Mouse (Mus musculus) embryo, embryonic 10.5 days (tissue): ENCODE measurements around the gene Rplp1.
A peak's percentile ranks its signal among the peaks of the same experiment; 100 is the strongest.

Experiments
- DNase-seq: peaks from one replicate; pipeline ENCODE4 v3.0.0-alpha.2; 2015; ENCODE audit warnings: low spot score

Gene Rplp1

DNA sequence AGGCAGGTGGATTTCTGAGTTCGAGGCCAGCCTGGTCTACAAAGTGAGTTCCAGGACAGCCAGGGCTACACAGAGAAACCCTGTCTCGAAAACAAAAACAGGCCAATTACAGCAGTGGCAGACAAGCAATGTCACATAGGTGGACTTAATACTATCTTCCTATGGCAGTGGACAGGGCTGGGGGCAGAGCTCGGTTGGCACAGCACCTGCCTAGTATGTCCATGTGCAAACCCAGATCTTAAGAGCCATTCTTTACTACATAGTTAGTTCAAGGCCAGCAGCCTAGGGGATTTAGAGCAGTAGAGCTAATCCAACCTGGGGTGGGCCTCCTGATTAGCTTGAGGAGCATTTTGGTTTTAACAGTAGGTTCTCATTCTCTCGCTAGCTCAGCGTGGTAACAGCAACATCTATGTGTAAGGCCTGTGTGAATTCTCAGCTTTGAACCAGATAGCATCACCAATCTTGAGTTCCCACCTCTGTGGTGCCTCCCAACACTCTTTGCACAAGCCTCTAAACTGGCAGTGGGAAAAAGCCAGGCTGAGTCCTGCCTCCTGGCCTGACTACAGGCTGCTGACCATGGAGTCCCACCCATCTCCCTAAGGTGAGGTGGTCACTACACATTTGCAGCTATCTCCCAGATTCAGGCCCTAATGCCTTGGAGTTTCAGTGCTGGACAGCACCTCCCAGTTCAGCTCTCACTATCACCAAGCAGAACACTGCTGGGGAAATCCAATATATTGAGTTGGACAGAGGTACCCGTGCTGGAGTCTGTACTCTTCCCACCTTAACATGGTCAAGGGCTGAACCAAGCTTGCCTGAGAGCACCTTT lies 2.8 kb downstream of the Rplp1 start:
- peak; percentile 17 for DNase-seq

DNA sequence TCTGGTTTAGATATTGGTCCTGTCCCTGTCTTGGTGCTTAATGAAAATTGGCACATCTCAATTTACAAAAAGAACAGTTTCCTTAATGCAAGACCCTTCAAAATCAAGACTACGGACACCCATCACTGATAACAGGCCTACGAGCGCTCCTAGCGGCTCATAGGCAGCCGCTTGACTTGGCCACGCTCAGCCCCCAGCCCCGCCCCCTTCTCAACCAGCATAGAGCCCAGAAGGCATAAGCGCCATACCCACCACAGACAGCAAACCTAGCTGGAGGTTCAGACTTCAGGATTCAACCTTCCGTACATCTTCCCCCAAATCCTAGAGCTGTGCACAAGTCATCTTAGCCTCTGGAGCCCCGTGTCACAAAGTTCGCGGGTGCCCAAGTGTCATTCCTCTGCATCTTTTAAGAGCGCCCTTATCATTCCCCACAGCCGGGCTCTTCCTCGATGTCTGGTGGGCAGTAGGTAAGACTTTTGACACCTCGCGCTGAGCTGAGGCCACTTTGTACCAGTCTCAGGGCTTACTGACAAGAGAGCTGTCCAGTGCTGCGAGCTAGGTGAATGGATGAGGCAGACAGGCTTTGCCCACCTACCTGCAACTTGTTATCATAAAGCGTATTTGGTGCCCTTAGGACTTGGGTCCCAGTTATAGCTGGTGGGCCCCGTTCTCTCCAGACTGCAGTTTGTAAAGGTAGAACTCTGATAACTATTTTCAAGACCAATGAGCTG lies 3.7 kb downstream of the Rplp1 start:
- DNase-seq: peak; percentile 63

DNA sequence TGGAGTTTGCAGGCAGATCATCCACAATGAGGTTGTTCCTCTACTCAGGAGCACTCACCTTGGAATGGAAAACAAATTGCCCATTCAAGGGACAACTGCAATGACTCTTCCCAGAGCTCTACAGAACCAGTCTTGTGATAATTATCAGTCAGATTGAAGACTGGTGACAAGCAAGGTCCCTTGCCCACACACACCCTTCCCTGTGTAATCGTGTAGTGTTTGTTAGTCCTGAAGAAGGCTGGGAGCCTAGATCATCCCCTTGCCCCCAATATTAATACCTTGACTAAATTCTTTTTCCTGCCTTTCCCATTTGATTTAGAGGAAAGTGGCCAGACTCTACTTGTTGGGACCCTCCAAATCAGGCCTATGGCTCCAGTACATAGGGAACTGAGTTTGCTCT lies 4.7 kb downstream of the Rplp1 start:
- no peak for DNase-seq

DNA sequence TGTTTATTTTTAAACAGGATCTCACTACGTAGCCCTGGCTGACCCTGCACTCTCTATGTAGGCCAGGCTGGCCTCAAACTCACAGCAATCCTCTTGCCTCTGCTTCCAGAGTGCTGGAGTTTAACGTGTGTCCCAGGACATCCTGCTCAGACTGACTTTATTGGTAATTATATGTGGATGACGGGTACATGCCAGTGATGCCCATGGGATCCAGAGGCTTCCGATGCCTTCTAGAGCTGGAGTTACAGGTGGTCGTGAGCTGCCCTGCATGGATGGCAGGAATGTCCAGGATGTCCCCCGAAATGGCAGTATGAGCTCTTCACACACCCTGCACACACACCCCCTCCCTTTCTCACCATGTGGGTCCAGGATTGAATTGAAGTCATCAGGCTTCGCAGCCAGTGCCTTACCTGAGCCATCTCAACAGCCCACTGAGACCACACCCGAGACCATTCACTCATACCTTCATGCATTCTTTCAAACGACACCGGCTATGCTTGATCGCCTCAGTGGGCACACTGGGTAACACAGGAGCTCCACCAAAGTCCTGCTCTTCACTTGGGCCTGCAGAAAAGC lies 5.4 kb downstream of the Rplp1 start:
- no peak for DNase-seq

DNA sequence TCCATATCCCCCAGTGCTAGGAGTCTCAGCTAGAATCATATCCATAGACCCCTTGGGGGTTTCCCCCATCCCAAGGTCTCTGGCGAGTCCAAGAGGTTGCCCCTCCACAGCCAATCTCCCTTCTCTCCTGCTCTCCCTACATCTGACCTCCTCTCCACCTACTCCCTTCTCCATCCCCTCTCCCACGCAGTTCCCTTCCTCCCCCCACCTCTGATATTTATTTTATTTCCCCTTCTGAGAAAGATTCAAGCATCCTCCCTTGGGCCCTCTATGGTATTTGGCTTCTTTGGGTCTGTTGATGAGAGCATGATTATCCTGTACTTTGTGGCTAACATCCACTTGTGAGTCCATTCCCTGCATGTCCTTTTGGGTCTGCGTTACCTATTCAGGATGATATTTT lies 6.0 kb downstream of the Rplp1 start:
- no peak for DNase-seq

DNA sequence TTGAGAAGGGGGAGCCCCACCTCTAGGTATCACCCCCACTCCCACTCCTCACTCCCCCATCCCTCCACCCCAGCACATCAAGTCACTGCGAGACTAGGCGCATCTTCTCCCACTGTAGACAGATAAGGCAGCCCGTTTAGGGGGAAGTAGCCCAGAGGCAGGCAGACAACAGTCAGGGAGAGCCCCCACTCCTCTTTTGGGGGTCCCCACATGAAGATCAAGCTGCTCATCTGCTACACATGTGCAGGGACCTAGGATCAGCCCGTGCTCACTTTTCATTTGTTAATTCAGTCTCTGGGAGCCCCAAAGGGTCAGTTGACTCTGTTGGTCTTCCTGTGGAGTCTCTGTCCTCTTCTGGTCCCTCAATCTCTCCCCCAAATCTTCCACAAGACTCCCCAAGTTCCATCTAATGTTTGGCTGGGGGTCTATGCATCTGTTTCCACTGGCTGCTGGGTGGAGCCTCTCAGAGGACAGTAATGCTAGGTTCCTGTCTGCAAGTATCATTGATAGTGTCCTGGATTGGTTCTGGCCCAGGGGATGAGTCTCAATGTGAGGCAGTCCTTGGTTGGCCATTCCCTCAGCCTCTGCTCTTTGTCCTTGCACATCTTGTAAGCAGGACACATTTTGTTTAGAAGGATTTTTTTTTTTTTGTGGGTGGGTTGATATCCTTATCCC lies 6.6 kb downstream of the Rplp1 start:
- no peak for DNase-seq

DNA sequence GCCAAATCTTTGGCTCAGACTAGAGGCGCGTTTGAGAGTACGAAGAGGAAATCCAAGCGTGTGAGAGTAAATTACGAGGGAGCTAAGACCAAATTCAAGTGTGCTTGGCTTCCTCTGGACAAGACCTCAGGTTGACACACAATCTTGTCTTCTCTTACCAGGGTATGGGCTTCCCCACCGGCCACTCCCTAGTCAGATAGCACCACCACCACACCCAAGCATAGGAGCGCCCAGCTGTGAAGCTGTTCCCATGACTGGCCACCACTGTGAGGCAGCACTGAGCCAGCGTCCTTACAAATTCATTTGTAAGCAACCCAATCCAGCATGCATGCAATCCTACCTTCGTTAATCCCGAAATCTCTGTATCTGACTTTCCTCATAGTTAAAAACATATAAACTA lies 7.4 kb downstream of the Rplp1 start:
- no peak for DNase-seq

DNA sequence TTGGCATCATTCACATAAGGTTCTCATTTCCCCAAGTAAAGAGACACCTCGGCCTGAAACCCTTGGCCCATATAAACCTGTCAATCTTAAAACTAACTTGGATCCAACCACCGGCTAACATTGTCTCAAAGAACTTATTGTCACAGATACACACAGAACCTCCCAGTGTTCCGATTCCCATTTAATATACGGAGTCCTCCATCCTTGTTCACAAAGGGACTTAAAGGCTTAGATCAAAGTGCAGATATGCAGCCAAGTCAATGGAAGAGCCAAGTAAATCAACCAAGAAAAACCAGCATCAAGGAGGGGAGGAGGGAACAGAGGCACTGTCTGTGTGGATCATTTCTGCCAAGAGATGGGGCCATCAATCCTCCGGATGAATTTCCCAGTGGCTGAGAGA lies 8.8 kb downstream of the Rplp1 start:
- no peak for DNase-seq

DNA sequence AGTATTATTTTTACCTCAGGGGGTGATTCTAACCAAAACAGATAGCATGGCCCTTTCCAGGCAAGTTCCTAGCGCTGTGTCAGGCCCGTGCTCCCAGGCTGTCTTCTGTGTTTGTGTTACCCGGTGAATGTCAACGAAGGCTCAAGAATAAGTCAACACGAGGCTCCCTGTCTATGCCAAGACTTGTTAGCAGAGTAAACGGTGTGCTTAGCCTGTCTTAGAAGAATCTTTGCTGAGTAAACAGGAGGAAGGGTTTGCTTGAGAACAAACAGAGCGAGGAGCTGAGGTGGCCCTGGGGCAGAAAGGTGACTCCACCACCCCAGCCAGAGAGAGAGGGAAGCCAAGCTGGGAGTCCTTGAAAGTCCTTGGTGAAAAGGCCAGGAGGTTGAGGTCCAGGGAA lies 10.1 kb downstream of the Rplp1 start:
- DNase-seq: no peak

DNA sequence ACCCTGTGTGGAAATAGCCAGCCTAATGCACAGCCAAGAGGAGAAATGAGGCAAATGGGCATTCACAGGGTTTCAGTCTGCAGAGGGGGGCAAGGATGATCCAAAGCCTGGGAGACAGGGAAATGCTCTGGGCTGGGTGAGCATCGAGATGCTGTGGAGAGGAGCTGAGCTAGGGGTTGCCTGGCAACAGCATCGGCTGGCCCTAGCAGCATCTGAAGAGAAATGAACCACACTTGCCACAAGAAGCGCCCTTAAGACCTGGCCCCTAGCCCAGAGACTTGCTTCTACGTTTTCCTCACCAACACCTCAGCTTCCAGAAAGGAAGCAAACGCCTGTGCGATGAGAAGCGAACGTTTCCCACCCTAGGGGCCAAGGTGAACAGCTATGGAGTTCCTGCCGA lies 11.9 kb downstream of the Rplp1 start:
- no peak for DNase-seq

DNA sequence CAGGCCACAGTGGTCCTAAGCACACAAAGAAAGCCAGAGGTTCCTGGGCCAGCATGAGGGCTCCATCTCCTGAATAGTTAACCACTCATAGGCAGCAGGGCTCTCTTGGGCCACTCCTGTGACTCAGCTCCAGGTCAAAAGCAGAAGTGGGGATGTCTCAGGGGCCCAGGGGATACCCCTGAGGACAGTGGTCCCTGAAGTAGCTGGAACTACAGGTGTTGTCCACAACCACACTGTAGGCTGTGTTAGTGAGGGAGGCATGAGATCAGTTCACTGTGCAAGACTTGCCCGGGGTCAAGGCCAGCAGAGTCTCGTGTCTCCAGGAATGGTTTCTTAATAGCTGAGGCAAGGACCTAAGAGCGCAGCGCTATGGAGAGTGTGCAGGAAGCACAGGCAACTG lies 12.8 kb downstream of the Rplp1 start:
- DNase-seq: no peak

DNA sequence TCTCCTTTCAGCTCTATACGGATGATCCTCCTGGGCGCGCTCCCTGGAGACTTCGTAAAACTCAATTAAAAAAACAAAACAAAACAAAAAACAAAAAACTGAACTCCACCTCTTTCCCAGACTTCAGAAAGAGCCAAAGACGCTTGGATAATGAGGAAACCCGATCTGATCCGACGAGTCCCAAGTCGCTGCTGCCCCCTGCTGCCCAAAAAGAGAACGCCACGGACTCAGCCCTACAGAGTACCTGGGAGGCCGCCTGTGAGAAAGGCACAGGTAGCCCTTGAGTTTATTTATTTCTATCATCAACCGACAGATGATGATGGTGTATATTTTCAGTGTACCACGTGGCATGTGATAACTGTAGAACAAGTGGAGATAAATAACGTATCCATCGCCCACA lies 14.5 kb downstream of the Rplp1 start:
- DNase-seq: peak; percentile 89

DNA sequence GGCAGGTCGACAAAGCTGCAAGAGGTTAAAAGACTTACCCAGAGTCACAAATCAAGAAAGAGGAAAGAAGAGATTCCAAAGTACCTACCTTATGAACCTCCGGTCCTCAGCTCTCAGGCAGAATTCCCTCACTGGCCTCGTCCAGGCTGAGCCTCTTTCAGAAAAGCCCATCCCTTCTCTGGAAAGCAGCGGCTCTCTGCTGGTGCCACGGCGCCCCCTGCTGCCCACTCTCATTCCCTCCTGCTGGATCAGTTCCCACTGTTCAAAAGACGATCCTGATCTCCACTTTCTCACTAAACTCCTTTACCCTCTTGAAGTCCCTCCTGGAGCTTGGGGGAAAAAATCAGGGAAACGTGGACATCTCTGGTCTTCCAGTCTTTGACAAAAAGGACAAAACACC lies 15.9 kb downstream of the Rplp1 start:
- peak; percentile 91 for DNase-seq

DNA sequence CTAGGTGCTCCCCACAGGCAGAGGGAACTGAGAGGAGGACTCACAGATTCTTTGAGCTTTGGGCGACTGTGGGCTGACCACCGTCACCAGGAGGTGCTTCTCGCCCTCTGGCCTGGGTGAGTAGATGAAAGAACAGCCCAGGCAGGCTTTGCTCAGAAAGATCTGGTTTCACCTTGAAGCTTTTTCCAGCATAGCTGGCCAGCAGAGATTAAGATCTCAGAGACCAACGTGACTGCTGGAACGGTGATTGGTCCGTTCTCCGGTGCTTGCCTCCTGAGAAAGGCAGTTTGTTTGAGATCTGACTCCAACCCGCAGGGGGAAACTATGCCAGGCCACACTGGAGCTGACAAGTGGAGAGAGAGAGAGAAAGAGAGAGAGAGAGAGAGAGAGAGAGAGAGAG lies 19.3 kb downstream of the Rplp1 start:
- no peak for DNase-seq

DNA sequence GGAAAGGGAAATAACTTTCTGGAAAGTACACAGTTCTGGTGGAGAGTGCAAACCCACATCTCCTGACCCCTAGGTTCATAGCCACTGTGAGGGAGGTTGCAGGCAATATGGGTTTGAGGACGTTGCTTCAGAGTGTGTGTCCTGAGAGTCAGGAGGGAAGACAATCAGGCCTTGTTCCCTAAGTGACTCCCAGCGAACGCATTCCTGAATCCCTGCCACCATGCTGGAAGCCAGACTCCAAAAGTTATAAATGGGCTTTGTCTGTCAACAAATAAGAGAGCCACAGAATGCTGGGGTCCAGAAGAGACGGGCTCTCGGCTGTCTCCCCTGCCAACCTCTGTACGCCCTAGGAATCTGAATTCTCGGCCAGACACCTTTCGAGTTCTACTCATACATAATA lies 24.5 kb downstream of the Rplp1 start:
- no peak for DNase-seq

DNA sequence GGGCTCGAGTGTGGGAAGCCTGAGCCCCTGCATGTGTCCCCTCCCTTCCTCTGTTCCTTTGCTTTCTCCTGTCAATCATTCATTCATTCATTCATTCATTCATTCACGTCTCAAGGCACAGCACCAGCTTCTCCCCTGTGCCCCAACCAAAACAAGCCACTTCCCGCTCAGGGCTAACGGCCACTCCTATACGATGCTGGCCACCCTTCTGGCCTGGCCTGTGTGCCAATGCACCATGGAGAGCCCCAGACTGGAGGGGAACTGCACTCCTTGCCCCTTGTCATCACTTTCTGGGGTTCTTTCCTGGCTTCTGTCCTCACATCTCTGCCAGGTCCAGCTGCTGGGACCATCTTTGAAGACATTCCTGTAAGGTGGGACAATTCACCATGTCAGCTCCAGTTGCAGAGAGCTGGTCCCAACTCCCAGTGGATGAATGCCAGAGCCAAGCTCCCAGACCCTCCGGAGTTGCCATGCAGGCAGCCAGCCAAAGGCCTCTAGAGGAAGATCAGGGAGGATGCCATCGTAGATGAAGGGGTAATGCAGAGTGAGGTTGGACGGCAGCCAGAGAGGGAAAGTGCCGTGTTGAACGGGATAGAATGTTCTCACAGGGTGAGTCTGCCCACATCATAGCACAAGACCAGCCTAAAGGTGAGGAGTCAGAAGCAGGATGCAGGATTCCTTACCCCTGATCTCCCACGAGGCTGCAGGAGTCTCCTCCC lies 26.5 kb downstream of the Rplp1 start:
- DNase-seq: no peak

DNA sequence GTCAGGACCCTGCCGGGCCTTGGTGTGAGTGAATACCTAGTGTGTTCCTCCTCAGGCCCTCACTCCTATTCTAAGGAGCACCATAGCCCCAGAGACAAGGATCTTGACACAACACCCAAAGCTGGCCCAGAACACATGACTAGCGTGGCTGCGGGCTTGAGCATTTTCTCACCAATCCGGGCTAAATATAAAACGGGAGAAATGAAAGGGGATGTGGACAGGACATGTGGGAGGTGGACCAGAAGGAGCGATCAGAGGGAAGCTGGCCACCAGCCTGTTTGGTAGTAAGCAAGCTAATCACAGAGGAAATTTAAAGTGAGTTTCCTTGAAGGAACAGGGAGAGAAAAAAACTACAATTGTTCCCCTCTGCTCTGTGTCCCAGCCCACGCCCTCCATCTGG lies 28.4 kb downstream of the Rplp1 start:
- DNase-seq: no peak

DNA sequence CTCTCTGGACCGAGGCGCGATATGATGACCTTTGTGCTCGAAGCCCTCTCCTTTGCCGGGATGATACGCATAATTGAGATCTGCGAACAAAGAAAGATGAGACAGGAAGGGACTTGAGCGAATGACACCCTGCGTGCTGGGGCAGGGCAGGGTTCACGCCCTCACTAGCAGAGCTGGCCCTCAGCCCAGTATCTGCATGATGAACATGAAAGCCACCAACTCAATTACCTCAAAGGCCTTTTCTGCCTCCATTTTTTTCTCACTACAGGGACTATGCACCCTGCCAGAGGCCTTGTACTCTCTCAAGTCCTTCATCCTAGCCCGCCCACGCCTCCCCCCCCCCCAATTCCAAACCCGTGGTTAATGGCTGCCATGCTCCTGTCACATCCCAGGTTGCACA lies 29.4 kb downstream of the Rplp1 start:
- DNase-seq: no peak

DNA sequence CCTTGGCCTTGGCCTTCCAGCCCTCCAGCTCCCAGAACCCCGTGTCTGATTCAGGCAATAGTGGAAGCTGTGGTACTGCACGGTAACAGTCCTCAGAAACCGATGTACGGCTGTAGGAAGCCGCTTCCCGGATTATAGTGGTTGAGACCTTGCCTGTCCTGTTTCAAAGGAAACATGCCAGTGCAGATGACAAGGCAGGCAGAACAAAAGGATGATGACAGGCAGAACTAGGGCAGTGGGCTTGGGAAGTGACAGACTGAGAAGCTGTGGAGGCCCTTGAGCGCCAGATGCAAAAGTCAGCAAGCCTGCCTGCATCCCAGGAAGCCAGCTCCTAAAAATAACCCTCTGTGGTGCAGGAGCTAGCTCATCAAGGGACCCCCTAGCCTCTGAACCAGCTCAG lies 30.0 kb downstream of the Rplp1 start:
- DNase-seq: no peak

DNA sequence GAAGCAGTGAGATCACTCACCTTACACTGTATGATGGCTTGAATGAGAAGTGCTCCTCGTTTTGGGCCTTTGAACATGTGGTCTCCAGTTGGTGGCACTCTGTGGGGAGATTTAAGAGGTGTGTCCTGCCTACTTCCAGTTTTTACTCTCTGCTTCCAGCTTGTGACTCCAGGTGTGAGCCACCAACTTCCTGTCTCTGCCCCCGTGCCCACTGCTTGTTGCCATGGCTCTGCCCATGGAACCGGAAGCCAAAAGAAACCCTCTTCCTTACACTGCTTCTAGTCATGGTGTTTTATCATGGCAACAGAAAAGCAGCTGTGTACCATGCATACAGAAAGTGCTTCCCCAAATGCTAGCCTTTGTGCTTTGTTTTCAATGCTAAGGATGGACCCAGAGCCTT lies 32.2 kb downstream of the Rplp1 start:
- DNase-seq: no peak

DNA sequence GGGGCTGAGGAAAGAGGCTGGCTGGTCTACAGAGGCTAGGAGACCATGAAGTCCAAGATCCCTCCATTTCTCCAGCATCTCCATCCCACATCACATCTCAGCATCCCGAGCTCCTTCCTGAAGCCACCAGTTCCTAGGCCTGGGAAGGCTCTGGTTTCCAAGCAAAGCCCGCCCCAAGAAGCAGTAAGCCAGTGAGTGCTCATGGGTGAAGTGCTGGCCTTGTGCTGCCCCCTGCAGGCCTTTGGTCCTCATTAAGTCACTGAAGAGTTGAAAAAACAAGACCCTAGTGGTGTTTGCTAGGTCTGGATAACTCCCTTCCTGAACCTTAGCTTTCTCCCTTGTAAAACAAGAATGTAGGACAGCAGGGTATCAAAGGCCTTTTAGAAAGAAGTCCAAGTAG lies 35.5 kb downstream of the Rplp1 start:
- DNase-seq: peak; percentile 91
